Mouse (Mus musculus) kidney, adult 18-20 months (tissue): Measurements from ENCODE around the gene Zfp839.
"Not testable (repeated sequence)": the region's sequence is repeated elsewhere in the genome, so short reads cannot be mapped to it uniquely, and the experiment has no call there.

Experiments used
- DNase-seq: peaks from one replicate; pipeline ENCODE4 v3.0.0; 2021

The Zfp839 gene

GRCm38 (mm10) chr12:110841731-110842493 lies 8.1 kb upstream of the Zfp839 start:
- DNase-seq = no peak

- DNase-seq = peak; percentile 92
These were observed 6.6 kb upstream of the Zfp839 start for GRCm38 (mm10) chr12:110843194-110844048.

- DNase-seq = peak; percentile 63
These were observed 5.6 kb upstream of the Zfp839 start for GRCm38 (mm10) chr12:110844227-110845130.

- DNase-seq = peak; percentile 97
These were observed 4.7 kb upstream of the Zfp839 start for GRCm38 (mm10) chr12:110845131-110845880.

- peak; percentile 9 for DNase-seq
These were observed 3.8 kb upstream of the Zfp839 start for GRCm38 (mm10) chr12:110846191-110846765.

GRCm38 (mm10) chr12:110850929-110851256 lies 840 bp downstream of the Zfp839 start:
- DNase-seq = no peak

- DNase-seq = no peak
These were observed 1.4 kb downstream of the Zfp839 start for GRCm38 (mm10) chr12:110851414-110851813.

- no peak for DNase-seq
These were observed 1.9 kb downstream of the Zfp839 start for GRCm38 (mm10) chr12:110851923-110852322.

GRCm38 (mm10) chr12:110854786-110855737 lies 5.0 kb downstream of the Zfp839 start:
- DNase-seq = no peak

- no peak for DNase-seq
These were observed 7.1 kb downstream of the Zfp839 start for GRCm38 (mm10) chr12:110857196-110857595.

GRCm38 (mm10) chr12:110858681-110859080 lies 8.6 kb downstream of the Zfp839 start:
- DNase-seq = not testable (repeated sequence)

GRCm38 (mm10) chr12:110860293-110860692 lies 10.2 kb downstream of the Zfp839 start:
- no peak for DNase-seq

GRCm38 (mm10) chr12:110861256-110861655 lies 11.2 kb downstream of the Zfp839 start:
- no peak for DNase-seq

- no peak for DNase-seq
These were observed 14.0 kb downstream of the Zfp839 start for GRCm38 (mm10) chr12:110864008-110864407.

- no peak for DNase-seq
These were observed 15.5 kb downstream of the Zfp839 start for GRCm38 (mm10) chr12:110865571-110865970.

GRCm38 (mm10) chr12:110865989-110866388 lies 15.9 kb downstream of the Zfp839 start:
- peak; percentile 32 for DNase-seq

GRCm38 (mm10) chr12:110870107-110870506 lies 20.1 kb downstream of the Zfp839 start:
- DNase-seq = no peak

GRCm38 (mm10) chr12:110871247-110871646 lies 21.2 kb downstream of the Zfp839 start:
- DNase-seq = no peak

GRCm38 (mm10) chr12:110875351-110875750 lies 25.3 kb downstream of the Zfp839 start:
- DNase-seq = no peak

- DNase-seq = no peak
These were observed 32.2 kb downstream of the Zfp839 start for GRCm38 (mm10) chr12:110882291-110882690.

- peak; percentile 34 for DNase-seq
These were observed 35.2 kb downstream of the Zfp839 start for GRCm38 (mm10) chr12:110885251-110885650.
